Mouse (Mus musculus): Measurements from ENCODE around the gene Ift20.

The Ift20 gene

GRCm38 (mm10) chr11:78535376-78536079 is 633 bp upstream of the Ift20 start:
- ChIA-PET CTCF (interaction anchor here in 2 of 4 experiments (0.7 to 2.3 kb wide), 13 partner anchors 10 to 812 kb away, joined by 3 to 12 read pairs (median 4); no protein-coding TSS in a partner anchor), POLR2A (interaction anchor here (0.6 to 7.8 kb wide), 69 partner anchors 9 to 1125 kb away, joined by 3 to 205 read pairs (median 4); partner anchors contain the start of genes Poldip2 (in 3 of the 4), Sarm1 (in 3 of the 4), Tmem199 (in 3 of the 4) and Tmem97 (in 3 of the 4))

- POLR2A ChIA-PET = interaction anchor here in 3 of 4 experiments (0.6 to 7.8 kb wide), 55 partner anchors 8 to 803 kb away, joined by 3 to 205 read pairs (median 6); partner anchors contain the start of genes Poldip2 (in 3 of the 3), Tmem199 (in 3 of the 3), Tmem97 (in 3 of the 3) and Ccnq (in 2 of the 3)
- CTCF ChIA-PET = interaction anchor here in 3 of 4 experiments (0.6 to 2.3 kb wide), 9 partner anchors 8 to 1516 kb away, joined by 3 to 12 read pairs (median 4); no protein-coding TSS in a partner anchor
Observed at GRCm38 (mm10) chr11:78536690-78537084, 526 bp downstream of the Ift20 start.

GRCm38 (mm10) chr11:78540358-78540757 is 4.2 kb downstream of the Ift20 start:
- ChIA-PET CTCF (no interaction called here), POLR2A (interaction anchor here in 3 of 4 experiments (0.6 to 7.8 kb wide), 8 partner anchors 7 to 1093 kb away, joined by 3 to 205 read pairs (median 48); partner anchors contain the start of gene Tmem97 (in 3 of the 3))

- CTCF ChIA-PET = interaction anchor here in 3 of 4 experiments (0.6 to 2.5 kb wide), 14 partner anchors 8 to 567 kb away, joined by 3 to 10 read pairs (median 3); partner anchors contain the start of genes Ift20 (in 1 of the 3), Nos2 (in 1 of the 3) and Tnfaip1 (in 1 of the 3)
- POLR2A ChIA-PET = interaction anchor here (0.6 to 13.7 kb wide), 22 partner anchors 7 to 571 kb away, joined by 3 to 205 read pairs (median 6); partner anchors contain the start of genes Ift20 (in 4 of the 4), Tnfaip1 (in 4 of the 4), Poldip2 (in 2 of the 4) and Tmem199 (in 2 of the 4)
Observed at GRCm38 (mm10) chr11:78544449-78545111, 8.4 kb downstream of the Ift20 start.

- ChIA-PET CTCF (interaction anchor here in 3 of 4 experiments (0.5 to 2.5 kb wide), 14 partner anchors 9 to 567 kb away, joined by 3 to 10 read pairs (median 3); partner anchors contain the start of genes Ift20 (in 1 of the 3) and Tnfaip1 (in 1 of the 3)), POLR2A (interaction anchor here (0.9 to 13.7 kb wide), 19 partner anchors 7 to 380 kb away, joined by 3 to 205 read pairs (median 6); partner anchors contain the start of genes Ift20 (in 4 of the 4), Tnfaip1 (in 4 of the 4), Poldip2 (in 2 of the 4) and Tmem199 (in 2 of the 4))
Observed at GRCm38 (mm10) chr11:78545181-78545580, 9.0 kb downstream of the Ift20 start.

GRCm38 (mm10) chr11:78547718-78548460 is 11.7 kb downstream of the Ift20 start:
- ChIA-PET POLR2A (interaction anchor here in 3 of 4 experiments (0.6 to 13.7 kb wide), 14 partner anchors 8 to 74 kb away, joined by 3 to 205 read pairs (median 6); partner anchors contain the start of genes Ift20 (in 3 of the 3), Tnfaip1 (in 3 of the 3), Poldip2 (in 2 of the 3) and Tmem199 (in 2 of the 3)), CTCF (interaction anchor here in 1 of 4 experiments (0.6 kb wide), 1 partner anchor 665 kb away, joined by 3 read pairs; no protein-coding TSS in a partner anchor)

GRCm38 (mm10) chr11:78549491-78549987 is 13.4 kb downstream of the Ift20 start:
- ChIA-PET POLR2A (interaction anchor here in 3 of 4 experiments (0.7 to 13.7 kb wide), 15 partner anchors 8 to 177 kb away, joined by 3 to 205 read pairs (median 7); partner anchors contain the start of genes Ift20 (in 3 of the 3), Tnfaip1 (in 3 of the 3), Poldip2 (in 2 of the 3) and Tmem199 (in 2 of the 3)), CTCF (interaction anchor here in 2 of 4 experiments (1.0 to 1.2 kb wide), 2 partner anchors 11 to 96 kb away, joined by 3 read pairs; no protein-coding TSS in a partner anchor)

GRCm38 (mm10) chr11:78550168-78551058 is 14.3 kb downstream of the Ift20 start, which contains the start of gene Tmem97:
Gene Tmem97, minus strand, starts transcription at chr11:78550777.
- POLR2A ChIA-PET = interaction anchor here in 3 of 4 experiments (0.6 to 13.7 kb wide), 26 partner anchors 7 to 289 kb away, joined by 3 to 205 read pairs (median 4); partner anchors contain the start of genes Ift20 (in 3 of the 3), Poldip2 (in 3 of the 3), Tmem199 (in 3 of the 3) and Tnfaip1 (in 3 of the 3)
- CTCF ChIA-PET = interaction anchor here in 2 of 4 experiments (0.5 to 1.4 kb wide), 5 partner anchors 10 to 300 kb away, joined by 3 read pairs; no protein-coding TSS in a partner anchor

GRCm38 (mm10) chr11:78551059-78551398 is 14.9 kb downstream of the Ift20 start:
- CTCF ChIA-PET = interaction anchor here in 1 of 4 experiments (1.4 kb wide), 1 partner anchor 23 kb away, joined by 3 read pairs; no protein-coding TSS in a partner anchor

GRCm38 (mm10) chr11:78555623-78556022 is 19.5 kb downstream of the Ift20 start:
- ChIA-PET CTCF (interaction anchor here in 1 of 4 experiments (1.2 kb wide), 1 partner anchor 11 kb away, joined by 3 read pairs; no protein-coding TSS in a partner anchor), POLR2A (interaction anchor here in 2 of 4 experiments (1.5 to 13.7 kb wide), 4 partner anchors 11 to 19 kb away, joined by 3 to 205 read pairs (median 6); partner anchors contain the start of genes Ift20 (in 2 of the 2) and Tnfaip1 (in 2 of the 2))

More at GRCm38 (mm10) chr11:78551059-78551398, 14.9 kb downstream of the Ift20 start:
- POLR2A ChIA-PET = interaction anchor here in 3 of 4 experiments (0.5 to 13.7 kb wide), 27 partner anchors 8 to 464 kb away, joined by 3 to 205 read pairs (median 5); partner anchors contain the start of genes Ift20 (in 3 of the 3), Poldip2 (in 3 of the 3), Tmem199 (in 3 of the 3) and Tnfaip1 (in 3 of the 3)

GRCm38 (mm10) chr11:78556070-78556469 is 19.9 kb downstream of the Ift20 start:
- ChIA-PET CTCF (no interaction called here), POLR2A (interaction anchor here in 2 of 4 experiments (1.1 to 13.7 kb wide), 5 partner anchors 11 to 29 kb away, joined by 3 to 205 read pairs (median 4); partner anchors contain the start of genes Ift20 (in 2 of the 2) and Tnfaip1 (in 2 of the 2))

GRCm38 (mm10) chr11:78557241-78557640 is 21.1 kb downstream of the Ift20 start:
- POLR2A ChIA-PET = interaction anchor here in 2 of 4 experiments (0.8 to 13.7 kb wide), 11 partner anchors 8 to 270 kb away, joined by 3 to 205 read pairs (median 3); partner anchors contain the start of genes Ift20 (in 1 of the 2) and Tnfaip1 (in 1 of the 2)
- CTCF ChIA-PET = interaction anchor here in 3 of 4 experiments (0.6 to 0.9 kb wide), 5 partner anchors 9 to 399 kb away, joined by 3 read pairs; no protein-coding TSS in a partner anchor

- ChIA-PET POLR2A (interaction anchor here (0.5 to 2.1 kb wide), 10 partner anchors 9 to 1172 kb away, joined by 3 to 12 read pairs (median 5); partner anchors contain the start of gene Tmem97 (in 2 of the 4)), CTCF (interaction anchor here (0.6 to 1.9 kb wide), 22 partner anchors 10 to 1431 kb away, joined by 3 to 11 read pairs (median 3); partner anchors contain the start of genes Sarm1 (in 1 of the 4) and Tmem97 (in 1 of the 4))
Observed at GRCm38 (mm10) chr11:78560447-78560846, 24.3 kb downstream of the Ift20 start.

- ChIA-PET POLR2A (interaction anchor here in 2 of 4 experiments (0.9 to 1.4 kb wide), 2 partner anchors 15 to 17 kb away, joined by 4 read pairs; no protein-coding TSS in a partner anchor), CTCF (interaction anchor here in 1 of 4 experiments (0.7 kb wide), 1 partner anchor 9 kb away, joined by 3 read pairs; no protein-coding TSS in a partner anchor)
Observed at GRCm38 (mm10) chr11:78566775-78567174, 30.6 kb downstream of the Ift20 start.

- CTCF ChIA-PET = interaction anchor here in 1 of 4 experiments (0.7 kb wide), 1 partner anchor 497 kb away, joined by 5 read pairs; no protein-coding TSS in a partner anchor
- POLR2A ChIA-PET = interaction anchor here in 2 of 4 experiments (0.6 to 1.3 kb wide), 4 partner anchors 10 to 181 kb away, joined by 3 to 6 read pairs (median 4); no protein-coding TSS in a partner anchor
Observed at GRCm38 (mm10) chr11:78567614-78568013, 31.5 kb downstream of the Ift20 start.

Measured in embryonic stem cell, embryonic (primary cell).